Mouse (Mus musculus) heart, postnatal 0 days (tissue): ENCODE data around the gene Mb21d2.

Experiments used
- CTCF ChIP-seq: IDR thresholded peaks from 2 replicates; pipeline ENCODE4 v1.5.1; 2016; ENCODE audit warnings: antibody characterized with exemption, control low read depth, low read depth
- EP300 ChIP-seq: IDR thresholded peaks from 2 replicates; pipeline ENCODE4 v1.6.1; 2016; ENCODE audit warnings: antibody characterized with exemption, low read depth

GRCm38 (mm10) chr16:28877162-28877662 lies 52.3 kb downstream of the Mb21d2 start:
- TF ChIP-seq CTCF: no peak
- TF ChIP-seq EP300: no peak
